Mouse (Mus musculus) liver, postnatal 0 days (tissue): ENCODE results near the gene Gmds.

Source experiments
- CTCF ChIP-seq: sonication (generic); IDR thresholded peaks from 2 replicates; pipeline ENCODE4 v1.5.1; 2016; ENCODE audit warnings: antibody characterized with exemption, low read depth
- EP300 ChIP-seq: IDR thresholded peaks from 2 replicates; pipeline ENCODE4 v1.6.1; 2016; ENCODE audit warnings: antibody characterized with exemption, low read depth, mild to moderate bottlenecking

DNA sequence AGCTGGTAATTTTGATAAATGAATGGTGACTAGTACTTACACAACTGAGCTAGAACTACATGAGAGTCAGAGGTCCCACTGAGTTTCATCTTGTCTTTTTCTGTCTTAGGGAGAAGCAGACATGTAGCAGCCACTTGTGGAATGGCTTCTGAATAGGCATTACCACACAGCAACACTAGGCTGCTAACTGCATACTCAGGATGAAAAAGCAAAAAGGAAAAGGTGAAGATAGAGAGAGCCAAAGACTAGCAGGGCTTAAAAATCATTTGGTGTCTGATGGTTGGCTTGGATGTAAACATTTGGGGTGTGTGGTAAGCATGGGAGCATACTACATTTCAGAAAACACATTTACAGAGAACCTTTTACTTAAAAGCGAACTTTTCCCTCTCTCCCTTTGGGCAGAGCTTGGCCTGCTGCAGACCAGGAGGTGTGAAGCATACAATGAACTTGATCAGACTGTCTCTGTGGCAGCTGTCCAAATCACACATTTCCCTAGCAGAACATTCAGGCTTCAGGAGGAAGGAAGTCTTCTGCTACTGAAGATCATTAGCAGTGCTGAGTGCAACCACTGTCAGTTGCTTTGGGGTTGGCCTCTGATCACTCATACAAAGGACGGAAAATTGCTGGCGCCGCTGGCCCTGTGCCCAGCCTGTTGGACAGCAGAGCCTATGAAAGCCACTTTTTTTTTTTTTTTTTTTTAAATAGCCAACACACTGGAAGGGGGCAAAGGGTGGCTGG lies 319.9 kb downstream of the Gmds start:
- TF ChIP-seq CTCF (no peak), EP300 (no peak)
